Comparison of ENCODE assay signal across 28 mouse cellular contexts in the genomic region with DNA sequence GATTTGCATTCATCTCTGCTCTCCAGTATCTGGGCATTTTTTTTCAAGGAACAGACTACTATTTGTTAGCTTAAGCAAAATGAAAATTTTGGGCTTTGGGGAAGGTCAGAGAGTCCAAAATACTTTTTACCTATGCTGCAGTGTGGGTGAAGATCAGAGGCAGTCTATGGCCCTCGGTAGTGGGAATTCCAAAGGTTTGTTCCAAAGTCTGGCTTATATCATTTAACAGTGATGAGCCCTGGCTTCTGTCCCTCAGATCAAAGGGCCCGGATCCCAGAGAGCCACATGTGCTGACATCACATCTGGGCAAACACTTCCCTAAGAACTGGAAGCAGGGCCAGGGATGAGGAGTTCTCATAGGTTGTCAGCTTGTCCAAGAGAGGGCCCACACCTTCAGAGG.
"Had no signal": no experiment of that assay in that cellular context is flagged by ENCODE, and none has a peak within 500 bp of the region (broad histone marks: within the 10 kb centered on the region; RNA-seq: fewer than 3 reads in every experiment).

No protein-coding gene starts in this region.

- H3K27ac ChIP-seq: embryonic facial prominence, embryonic 10.5 days; embryonic facial prominence, embryonic 12.5 days; embryonic facial prominence, embryonic 13.5 days; embryonic facial prominence, embryonic 15.5 days; forebrain, embryonic 10.5 days; forebrain, embryonic 12.5 days; forebrain, embryonic 13.5 days; forebrain, embryonic 15.5 days; gastrocnemius, adult 2 months had no signal

- H3K4me2 ChIP-seq: embryonic facial prominence, embryonic 12.5 days; embryonic facial prominence, embryonic 13.5 days; embryonic facial prominence, embryonic 15.5 days; forebrain, embryonic 12.5 days; forebrain, embryonic 13.5 days; forebrain, embryonic 15.5 days had no signal

- H3K9ac ChIP-seq: embryonic facial prominence, embryonic 12.5 days; embryonic facial prominence, embryonic 13.5 days; embryonic facial prominence, embryonic 15.5 days; forebrain, embryonic 12.5 days; forebrain, embryonic 13.5 days; forebrain, embryonic 15.5 days; forebrain, postnatal 0 days had no signal

- ATAC-seq: forebrain, embryonic 13.5 days; forebrain, embryonic 14.5 days; forebrain, embryonic 15.5 days; forebrain, embryonic 16.5 days; forebrain, postnatal 0 days had no signal

- H3K4me3 ChIP-seq: embryonic facial prominence, embryonic 10.5 days; embryonic facial prominence, embryonic 12.5 days; embryonic facial prominence, embryonic 13.5 days; embryonic facial prominence, embryonic 15.5 days; erythroblast, embryonic 14.5 days; forebrain, embryonic 10.5 days; forebrain, embryonic 12.5 days; forebrain, embryonic 13.5 days; forebrain, embryonic 15.5 days; gastrocnemius, adult 2 months had no signal

- H3K9me3 ChIP-seq: embryonic facial prominence, embryonic 10.5 days; embryonic facial prominence, embryonic 12.5 days; embryonic facial prominence, embryonic 13.5 days; embryonic facial prominence, embryonic 15.5 days; forebrain, embryonic 10.5 days; forebrain, embryonic 12.5 days; forebrain, embryonic 13.5 days; forebrain, embryonic 15.5 days had no signal

- H3K36me3 ChIP-seq: embryonic facial prominence, embryonic 10.5 days; embryonic facial prominence, embryonic 12.5 days; embryonic facial prominence, embryonic 13.5 days; embryonic facial prominence, embryonic 15.5 days; forebrain, embryonic 10.5 days; forebrain, embryonic 12.5 days; forebrain, embryonic 15.5 days had no signal

- DNase-seq: cerebellum, adult 18-20 months; cerebellum, adult 2 months; cerebellum, adult 8-10 months; cerebellum, adult 9-10 months; cerebellum, adult 9-11 months; cerebellum, postnatal 10 days; cerebellum, postnatal 14 days; cerebellum, postnatal 25 days; cerebellum, postnatal 36 days; embryo, embryonic 11 days; forebrain, postnatal 0 days; gastrocnemius, adult 2 months; gastrocnemius, postnatal 10 days; gastrocnemius, postnatal 14 days; gastrocnemius, postnatal 25 days; gastrocnemius, postnatal 36 days; heart, adult 18-20 months had no signal

- H3K27me3 ChIP-seq: embryonic facial prominence, embryonic 12.5 days; embryonic facial prominence, embryonic 13.5 days; embryonic facial prominence, embryonic 15.5 days; forebrain, embryonic 12.5 days; forebrain, embryonic 13.5 days; forebrain, embryonic 15.5 days had no signal

- H3K4me1 ChIP-seq: embryonic facial prominence, embryonic 10.5 days; embryonic facial prominence, embryonic 12.5 days; embryonic facial prominence, embryonic 13.5 days; embryonic facial prominence, embryonic 15.5 days; forebrain, embryonic 10.5 days; forebrain, embryonic 12.5 days; forebrain, embryonic 13.5 days; forebrain, embryonic 15.5 days had no signal
